Mouse (Mus musculus) G1E (cell line): ENCODE measurements at regions not wholly inside any gene's neighbourhood (a gene's known extent, or its start where the extent isn't known, plus 50 kb on each side); places are given as distances from the start of the nearest gene placed in this dataset.

ENCODE experiments used
- ATAC-seq: 2 replicates; pipeline ENCODE4 v1.8.0; 2016; ENCODE audit warnings: mild to moderate bottlenecking; ENCODE audit not compliant: insufficient number of reproducible peaks, poor library complexity, low FRiP score, severe bottlenecking; ENCODE audit errors: extremely low read depth
- DNase-seq: peaks from one replicate; pipeline ENCODE4 v3.0.0; 2012; ENCODE audit warnings: low spot score
- H3K27me3 ChIP-seq: 2 replicates; pipeline ENCODE4 v1.6.1; 2012; ENCODE audit warnings: mild to moderate bottlenecking, low read length, inconsistent platforms; ENCODE audit not compliant: insufficient read depth
- H3K36me3 ChIP-seq: replicated peaks from 2 replicates; pipeline ENCODE3; 2012; ENCODE audit warnings: mild to moderate bottlenecking, inconsistent platforms
- H3K4me1 ChIP-seq: 2 replicates; pipeline ENCODE4 v1.6.1; 2012; ENCODE audit warnings: low read depth, low read length, inconsistent platforms, mixed read lengths; ENCODE audit not compliant: insufficient read depth
- H3K4me3 ChIP-seq: 2 replicates; pipeline ENCODE4 v1.5.1; 2012; ENCODE audit warnings: low read depth, mild to moderate bottlenecking, inconsistent platforms, low read length, moderate library complexity, mixed read lengths
- H3K9me3 ChIP-seq: replicated peaks from 2 replicates; pipeline ENCODE4 v1.6.1; 2012; ENCODE audit warnings: inconsistent platforms
- CTCF ChIP-seq: IDR thresholded peaks from 2 replicates; pipeline ENCODE4 v1.5.1; 2012; ENCODE audit warnings: low read depth, low read length, inconsistent platforms, mixed read lengths
- GATA1 ChIP-seq: IDR thresholded peaks from 2 replicates; pipeline ENCODE4 v1.6.1; 2012; ENCODE audit warnings: borderline replicate concordance, low read length, inconsistent platforms, mixed read lengths
- GATA2 ChIP-seq: IDR thresholded peaks from 2 replicates; pipeline ENCODE4 v1.6.1; 2012; ENCODE audit warnings: low read depth, low read length, inconsistent platforms, borderline replicate concordance
- POLR2AphosphoS5 ChIP-seq: IDR thresholded peaks from 2 replicates; pipeline ENCODE4 v1.6.1; 2012; ENCODE audit warnings: low read depth, low read length, inconsistent platforms; ENCODE audit not compliant: insufficient replicate concordance
- TAL1 ChIP-seq: conservative IDR thresholded peaks from 2 replicates; pipeline ENCODE4 v1.6.1; 2012; ENCODE audit warnings: low read depth, low read length, inconsistent platforms, mixed read lengths

- ATAC-seq (no peak), DNase-seq (no peak)
- Histone ChIP-seq H3K4me1 (no peaks in the 10 kb centered on the region), H3K36me3 (no peaks in the 10 kb centered on the region), H3K4me3 (no peak overlapping the region), H3K9me3 (peaks cover 38% of the 10 kb centered on the region), H3K27me3 (no peaks in the 10 kb centered on the region)
- TF ChIP-seq POLR2AphosphoS5 (no peak), GATA1 (no peak), CTCF (no peak), TAL1 (no peak), GATA2 (no peak)
These were observed 131.6 kb upstream of the Klf4 start for GRCm38 (mm10) chr4:55663856-55664255.

GRCm38 (mm10) chr4:55662041-55662440, 129.8 kb upstream of the Klf4 start:
- no peak for TF ChIP-seq TAL1
- no peak for TF ChIP-seq POLR2AphosphoS5
- no peak for TF ChIP-seq CTCF
- TF ChIP-seq GATA1, result no peak
- TF ChIP-seq GATA2, result no peak
- DNase-seq (no peak), ATAC-seq (no peak)
- H3K4me1 ChIP-seq, result no peaks in the 10 kb centered on the region
- H3K36me3 ChIP-seq, result no peaks in the 10 kb centered on the region
- no peaks in the 10 kb centered on the region for H3K27me3 ChIP-seq
- peaks cover 47% of the 10 kb centered on the region for H3K9me3 ChIP-seq
- no peak overlapping the region for H3K4me3 ChIP-seq

- peaks cover 52% of the 10 kb centered on the region for H3K9me3 ChIP-seq
- DNase-seq, result no peak
- no peak for ATAC-seq
- H3K4me3 ChIP-seq, result no peak overlapping the region
- no peaks in the 10 kb centered on the region for H3K4me1 ChIP-seq
- TF ChIP-seq GATA1 (no peak), CTCF (no peak), POLR2AphosphoS5 (no peak), GATA2 (no peak), TAL1 (no peak)
- no peaks in the 10 kb centered on the region for H3K36me3 ChIP-seq
- no peaks in the 10 kb centered on the region for H3K27me3 ChIP-seq
These were observed 126.6 kb upstream of the Klf4 start for GRCm38 (mm10) chr4:55658904-55659303.

GRCm38 (mm10) chr4:55655329-55655728, 123.1 kb upstream of the Klf4 start:
- ATAC-seq (no peak), DNase-seq (no peak)
- no peaks in the 10 kb centered on the region for H3K27me3 ChIP-seq
- H3K4me1 ChIP-seq, result no peaks in the 10 kb centered on the region
- TF ChIP-seq POLR2AphosphoS5, result no peak
- TF ChIP-seq GATA1, result no peak
- TF ChIP-seq TAL1, result no peak
- no peak for TF ChIP-seq CTCF
- no peak for TF ChIP-seq GATA2
- H3K9me3 ChIP-seq, result peaks cover 64% of the 10 kb centered on the region
- no peaks in the 10 kb centered on the region for H3K36me3 ChIP-seq
- H3K4me3 ChIP-seq, result no peak overlapping the region

- ATAC-seq (no peak), DNase-seq (no peak)
- H3K9me3 ChIP-seq, result peaks cover 62% of the 10 kb centered on the region
- no peaks in the 10 kb centered on the region for H3K27me3 ChIP-seq
- H3K4me3 ChIP-seq, result no peak overlapping the region
- TF ChIP-seq CTCF (no peak), GATA1 (no peak), GATA2 (no peak), POLR2AphosphoS5 (no peak), TAL1 (no peak)
- H3K4me1 ChIP-seq, result no peaks in the 10 kb centered on the region
- H3K36me3 ChIP-seq, result no peaks in the 10 kb centered on the region
These were observed 120.4 kb upstream of the Klf4 start for GRCm38 (mm10) chr4:55652628-55653027.

GRCm38 (mm10) chr4:55651811-55652410, 119.6 kb upstream of the Klf4 start:
- Histone ChIP-seq H3K36me3 (no peaks in the 10 kb centered on the region), H3K4me1 (no peaks in the 10 kb centered on the region), H3K9me3 (peaks cover 60% of the 10 kb centered on the region), H3K4me3 (no peak overlapping the region), H3K27me3 (no peaks in the 10 kb centered on the region)
- TF ChIP-seq CTCF (no peak), TAL1 (no peak), GATA2 (no peak), POLR2AphosphoS5 (no peak), GATA1 (no peak)
- ATAC-seq, result no peak
- DNase-seq, result no peak
